Mouse (Mus musculus) bone marrow, adult 2 months (tissue): ENCODE measurements around the gene Smim26.

Source experiments
- CTCF ChIP-seq: fragments of 200-500 bp; IDR thresholded peaks from 2 replicates; pipeline ENCODE4 v1.5.1; 2011; ENCODE audit warnings: low read length, control low read depth; ENCODE audit not compliant: control insufficient read depth, insufficient read depth
- POLR2A ChIP-seq: fragments of 200-500 bp; IDR thresholded peaks from 2 replicates; pipeline ENCODE4 v1.6.1; 2011; ENCODE audit warnings: low read depth, mild to moderate bottlenecking, control low read depth, low read length, borderline replicate concordance; ENCODE audit not compliant: control insufficient read depth

DNA sequence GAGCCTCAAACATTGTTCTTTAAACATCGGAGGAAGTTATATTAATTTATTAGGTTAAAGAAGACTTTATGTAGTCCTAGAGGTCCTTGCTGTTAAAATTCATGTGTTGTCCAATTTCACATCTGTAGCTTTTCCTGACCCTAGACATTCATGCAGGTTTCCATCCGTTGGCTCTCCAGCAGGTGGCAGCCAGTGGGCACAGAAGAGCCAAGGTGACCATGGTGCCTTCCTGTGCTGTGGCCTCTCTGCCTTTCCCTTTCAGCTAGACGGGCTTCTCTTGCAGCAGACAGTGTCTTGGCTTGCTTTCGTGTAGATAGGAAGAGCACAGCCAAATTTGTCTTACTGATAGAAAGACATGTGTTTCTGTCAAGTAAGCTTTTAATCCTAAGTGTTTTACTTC is 44.9 kb downstream of the Smim26 start:
- TF ChIP-seq CTCF (peak; percentile 33), POLR2A (no peak)
